Mouse (Mus musculus) thymus, adult 18-20 months (tissue): ENCODE measurements around the gene Efna1.

Source experiments
- DNase-seq, 2 experiments: peaks; one replicate each; pipeline ENCODE4 v3.0.0; 2022; ENCODE audit warnings: mixed read lengths in 2 of 2

Gene Efna1

DNA sequence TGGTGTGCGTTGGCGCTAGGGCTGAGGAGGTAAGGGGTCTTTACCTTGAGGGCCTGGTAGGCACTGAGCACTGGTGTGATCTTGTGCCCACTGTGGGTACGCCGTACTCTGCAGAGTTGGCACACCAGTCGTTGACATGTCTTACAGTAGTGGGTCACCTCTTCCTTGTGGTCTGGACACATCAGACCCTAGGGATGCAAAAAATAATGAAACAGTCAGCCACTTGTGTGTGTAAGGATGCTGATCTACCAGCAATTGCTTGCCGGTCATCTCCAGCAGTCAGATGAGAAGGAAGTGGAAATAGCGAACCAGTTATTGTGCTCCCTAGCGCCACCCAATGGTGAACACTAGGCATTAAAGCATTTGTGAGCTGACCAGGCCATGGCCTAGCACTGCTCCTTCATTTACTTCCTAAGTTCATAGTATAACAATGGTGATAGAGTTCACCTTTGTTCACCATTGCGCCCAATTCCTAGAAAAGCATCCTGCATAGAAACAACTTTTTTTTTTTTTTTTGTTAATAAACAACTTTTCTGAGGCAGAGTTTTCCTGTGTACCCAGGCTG, 38.5 kb downstream of the Efna1 start:
- DNase-seq = no peak

- no peak for DNase-seq
These were observed 42.4 kb downstream of the Efna1 start for GRCm38 (mm10) chr3:89238494-89238893.

DNA sequence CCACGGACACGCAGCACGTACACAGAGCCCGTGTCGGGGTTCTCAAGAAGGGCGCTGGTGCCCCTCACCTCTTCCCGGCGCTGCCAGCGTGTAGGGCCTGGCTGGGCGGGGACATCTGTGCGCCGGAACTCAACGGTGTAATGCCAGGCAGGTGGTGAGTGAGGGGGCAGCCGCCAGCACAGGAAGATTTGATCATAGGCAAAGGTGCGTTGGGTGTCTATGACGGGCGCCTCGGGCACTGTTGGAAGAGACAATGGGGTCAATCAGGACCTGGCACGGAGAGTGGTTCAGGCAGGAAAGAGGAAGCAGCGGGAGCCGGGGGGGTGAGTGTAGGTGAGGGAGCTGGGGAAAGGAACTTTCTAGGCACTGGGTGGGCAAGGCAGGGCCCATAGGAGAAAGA, 43.3 kb downstream of the Efna1 start:
- DNase-seq = no peak

GRCm38 (mm10) chr3:89236516-89236915, 44.4 kb downstream of the Efna1 start:
- DNase-seq = no peak

- DNase-seq = no peak
These were observed 47.3 kb downstream of the Efna1 start for GRCm38 (mm10) chr3:89233562-89234110.

GRCm38 (mm10) chr3:89232614-89233013, 48.3 kb downstream of the Efna1 start:
- DNase-seq = no peak

DNA sequence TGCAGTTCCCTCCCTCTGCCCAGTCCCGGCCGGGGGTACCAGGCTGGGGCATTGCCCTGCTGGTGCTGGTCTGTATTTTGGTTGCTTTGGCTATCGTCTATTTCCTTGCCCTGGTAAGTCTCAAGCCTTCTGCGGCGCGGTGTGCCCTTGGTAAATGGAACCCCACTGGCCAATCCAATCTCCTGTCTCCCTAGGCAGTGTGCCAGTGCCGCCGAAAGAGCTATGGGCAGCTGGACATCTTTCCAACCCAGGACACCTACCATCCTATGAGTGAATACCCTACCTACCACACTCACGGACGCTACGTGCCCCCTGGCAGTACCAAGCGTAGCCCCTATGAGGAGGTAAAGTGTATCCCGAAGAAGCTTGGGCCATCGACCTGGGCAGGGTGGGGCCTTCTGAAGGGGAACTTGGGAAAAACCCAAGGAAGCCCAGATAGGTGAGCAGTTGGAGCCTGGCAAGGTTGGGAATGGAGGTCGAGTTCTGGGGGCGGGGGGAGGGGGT, 49.1 kb downstream of the Efna1 start:
- DNase-seq = no peak

DNA sequence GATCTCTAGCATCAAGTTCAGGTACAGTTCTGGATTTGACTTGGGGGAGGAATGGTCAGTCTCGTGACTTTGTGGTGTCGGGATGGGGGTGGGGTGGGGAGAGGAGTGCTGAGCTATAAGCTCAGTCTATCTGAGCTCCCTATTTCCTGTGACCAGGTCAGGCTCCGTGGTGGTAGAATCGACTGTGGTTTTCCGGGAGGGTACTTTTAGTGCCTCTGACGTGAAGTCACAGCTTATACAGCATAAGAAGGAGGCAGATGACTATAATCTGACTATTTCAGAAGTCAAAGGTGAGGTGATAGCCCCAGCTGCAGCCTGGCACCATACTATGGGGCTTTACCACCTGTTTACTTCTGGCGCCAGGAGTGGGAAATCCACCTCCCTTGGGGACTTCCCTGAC, 49.6 kb downstream of the Efna1 start:
- no peak for DNase-seq

DNA sequence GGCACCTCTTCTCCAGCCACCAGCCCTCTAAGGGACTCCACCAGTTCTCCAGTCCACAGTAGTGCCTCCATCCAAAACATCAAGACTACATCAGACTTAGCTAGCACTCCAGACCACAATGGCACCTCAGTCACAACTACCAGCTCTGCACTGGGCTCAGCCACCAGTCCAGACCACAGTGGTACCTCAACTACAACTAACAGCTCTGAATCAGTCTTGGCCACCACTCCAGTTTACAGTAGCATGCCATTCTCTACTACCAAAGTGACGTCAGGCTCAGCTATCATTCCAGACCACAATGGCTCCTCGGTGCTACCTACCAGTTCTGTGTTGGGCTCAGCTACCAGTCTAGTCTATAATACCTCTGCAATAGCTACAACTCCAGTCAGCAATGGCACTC, 50.4 kb downstream of the Efna1 start:
- no peak for DNase-seq

GRCm38 (mm10) chr3:89229276-89229675, 51.7 kb downstream of the Efna1 start:
- DNase-seq = no peak

GRCm38 (mm10) chr3:89228836-89229235, 52.1 kb downstream of the Efna1 start, which contains the start of gene Muc1:
TSS of gene Muc1 (plus strand) at chr3:89229057.
- DNase-seq = no peak

DNA sequence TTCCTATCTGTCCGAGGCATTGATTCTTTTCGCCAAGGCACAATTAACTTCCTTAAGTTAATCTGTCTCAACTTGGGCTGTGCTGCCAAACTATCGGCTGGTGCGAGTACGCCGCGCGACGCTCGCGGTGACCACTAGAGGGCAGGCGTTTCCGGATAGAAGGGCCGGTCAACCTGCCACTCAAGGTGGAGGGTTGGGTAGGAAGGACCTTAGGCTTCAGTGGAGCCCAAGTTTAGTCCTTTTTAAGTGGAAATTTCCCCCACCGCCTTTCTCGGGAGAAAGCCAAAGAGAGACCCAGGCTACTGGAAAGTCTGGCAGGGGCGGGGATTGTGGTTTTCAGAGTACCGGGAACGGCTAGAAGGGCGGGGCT, 52.8 kb downstream of the Efna1 start:
- DNase-seq = peak; percentile 58 to 71

- peak; percentile 32 to 53 for DNase-seq
These were observed 53.4 kb downstream of the Efna1 start for GRCm38 (mm10) chr3:89227307-89228179.

DNA sequence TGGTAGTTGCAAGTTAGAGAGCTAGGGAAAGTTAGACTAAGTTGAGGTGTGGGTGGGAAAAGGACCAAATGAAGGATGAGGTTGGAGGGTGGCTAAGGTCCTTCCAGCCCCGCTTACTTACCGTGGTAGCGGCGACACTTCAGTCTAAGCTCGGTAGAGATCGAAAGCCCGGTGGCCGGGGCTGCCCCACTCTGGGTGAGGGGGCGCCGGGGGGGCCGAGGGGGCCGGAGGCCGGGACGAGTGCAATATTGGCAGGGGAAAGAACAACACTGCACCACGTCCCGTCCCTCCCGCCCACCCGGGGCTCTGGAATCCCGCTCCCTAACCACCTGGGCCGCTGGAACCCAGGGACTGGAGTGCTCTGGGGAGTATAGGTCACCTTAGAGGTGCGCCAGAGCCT, 54.0 kb downstream of the Efna1 start, which contains the start of gene Mtx1:
TSS of gene Mtx1 (minus strand) at position 189 of the 400 bp plus-strand sequence.
- DNase-seq = no peak

- no peak for DNase-seq
These were observed 54.6 kb downstream of the Efna1 start for GRCm38 (mm10) chr3:89226361-89226760.

- DNase-seq = no peak
These were observed 55.0 kb downstream of the Efna1 start for GRCm38 (mm10) chr3:89225918-89226317.

DNA sequence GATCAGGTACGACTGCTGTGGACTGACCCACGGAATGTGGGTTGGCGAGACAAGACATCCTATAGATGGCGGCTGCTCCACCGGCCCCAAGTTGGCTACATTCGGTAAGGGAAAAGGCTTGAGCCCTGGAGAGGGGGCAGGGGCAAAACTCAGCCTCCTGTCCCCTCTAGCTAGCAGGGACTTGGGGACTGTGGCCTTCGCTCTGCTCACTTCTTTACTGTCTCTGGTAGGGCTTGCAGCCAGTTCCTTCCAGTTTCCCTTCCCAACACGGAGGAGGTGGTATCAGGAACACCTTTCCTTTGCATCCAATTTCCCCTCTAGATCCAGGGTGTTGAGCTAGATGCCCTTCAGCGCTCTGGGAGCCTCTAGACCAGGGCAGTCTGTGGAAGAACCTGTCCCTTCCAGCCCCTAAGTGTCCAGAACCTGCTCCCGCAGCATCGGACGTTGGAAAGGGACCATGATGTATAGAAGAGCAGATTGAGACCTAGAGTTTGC, 55.6 kb downstream of the Efna1 start:
- no peak for DNase-seq

GRCm38 (mm10) chr3:89224796-89225195, 56.1 kb downstream of the Efna1 start:
- no peak for DNase-seq
